Mouse (Mus musculus): ENCODE data around the gene Snai3.

DNA sequence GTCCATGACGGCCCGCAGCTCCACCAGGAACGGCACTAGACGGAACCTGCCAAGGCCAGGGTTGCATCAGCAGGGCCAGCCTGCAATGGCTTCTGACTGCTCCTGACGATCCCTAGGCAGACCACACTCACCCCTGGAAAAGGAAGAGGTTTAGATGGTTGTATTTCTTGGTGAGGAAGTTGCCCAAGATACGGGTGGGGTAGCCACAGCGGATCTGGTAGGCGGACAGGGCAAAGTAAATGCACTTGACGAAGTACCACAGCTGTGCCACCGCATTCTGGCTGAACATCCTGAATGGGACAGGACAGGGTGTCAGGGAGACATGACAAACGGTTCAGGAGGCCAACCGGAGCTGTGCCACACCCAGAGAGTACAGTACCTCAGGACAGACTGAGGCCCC is 24.3 kb upstream of the Snai3 start:
- no peak for TF ChIP-seq CTCF (IDR thresholded peaks at IDR 0.05 in 2 of 3, conservative IDR thresholded peaks at IDR 0.05 in 1 of 3; ENCODE audit: control insufficient read depth in 1 of 3, insufficient read depth in 1 of 3, low read depth in 2 of 3, low read length in 3 of 3, poor library complexity in 1 of 3, severe bottlenecking in 1 of 3)
- TF ChIP-seq ZMIZ1 (IDR thresholded peaks at IDR 0.05; ENCODE audit: low read depth, low read length), result no peak
- no peak for TF ChIP-seq MAFK (IDR thresholded peaks at IDR 0.05; ENCODE audit: borderline replicate concordance, low read depth, low read length)
- TF ChIP-seq HCFC1 (IDR thresholded peaks at IDR 0.05; ENCODE audit: low read depth, low read length), result no peak
- TF ChIP-seq CHD2 (IDR thresholded peaks at IDR 0.05; ENCODE audit: low read length), result no peak
- TF ChIP-seq ZNF384 (IDR thresholded peaks at IDR 0.05; ENCODE audit: low read depth, low read length), result no peak

All from MEL (cell line).